Mouse (Mus musculus) right cerebral cortex, postnatal 4 days (tissue): ENCODE measurements around the gene Pspn.

Experiments
- DNase-seq: peaks from one replicate; pipeline ENCODE4 v3.0.0-alpha.2; 2022

Gene Pspn

DNA sequence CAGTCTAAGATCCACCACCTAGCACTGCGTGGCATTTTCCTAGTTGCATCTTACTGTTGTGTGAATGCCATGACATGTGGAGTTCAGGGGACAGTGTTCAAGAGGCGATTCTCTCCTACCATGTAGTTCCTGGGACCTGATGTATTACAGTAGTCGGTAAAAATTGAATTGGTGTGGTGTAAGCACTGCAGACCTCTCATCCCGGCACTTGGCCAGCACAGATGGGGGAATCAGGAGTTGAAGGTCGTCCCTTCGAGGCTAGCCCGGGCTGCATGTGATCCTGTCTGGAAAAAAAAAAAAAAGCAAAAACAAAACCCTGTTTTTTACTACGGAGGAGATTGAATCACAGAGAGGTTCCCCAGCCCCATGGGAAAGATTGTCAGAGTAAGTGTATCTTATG is 4.8 kb downstream of the Pspn start:
- no peak for DNase-seq

DNA sequence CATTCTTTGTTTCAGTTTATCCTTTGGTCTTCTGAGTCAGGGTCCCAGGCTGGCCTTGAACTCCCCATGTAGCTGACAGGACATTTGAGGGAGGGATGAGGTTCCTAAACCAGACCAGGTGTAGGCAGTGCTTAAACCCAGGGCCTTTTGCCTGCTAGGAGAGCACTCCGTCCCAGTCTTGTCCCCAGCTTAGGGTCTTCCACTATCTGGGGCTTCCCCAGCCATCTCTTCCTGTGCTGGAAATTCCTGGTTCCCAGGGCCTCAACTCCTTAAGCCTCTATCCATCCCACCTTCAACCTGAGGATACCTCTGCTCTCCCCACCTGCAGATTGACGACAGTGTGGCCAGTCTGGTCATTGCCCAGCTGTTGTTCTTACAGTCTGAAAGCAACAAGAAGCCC is 8.9 kb downstream of the Pspn start:
- DNase-seq: no peak

DNA sequence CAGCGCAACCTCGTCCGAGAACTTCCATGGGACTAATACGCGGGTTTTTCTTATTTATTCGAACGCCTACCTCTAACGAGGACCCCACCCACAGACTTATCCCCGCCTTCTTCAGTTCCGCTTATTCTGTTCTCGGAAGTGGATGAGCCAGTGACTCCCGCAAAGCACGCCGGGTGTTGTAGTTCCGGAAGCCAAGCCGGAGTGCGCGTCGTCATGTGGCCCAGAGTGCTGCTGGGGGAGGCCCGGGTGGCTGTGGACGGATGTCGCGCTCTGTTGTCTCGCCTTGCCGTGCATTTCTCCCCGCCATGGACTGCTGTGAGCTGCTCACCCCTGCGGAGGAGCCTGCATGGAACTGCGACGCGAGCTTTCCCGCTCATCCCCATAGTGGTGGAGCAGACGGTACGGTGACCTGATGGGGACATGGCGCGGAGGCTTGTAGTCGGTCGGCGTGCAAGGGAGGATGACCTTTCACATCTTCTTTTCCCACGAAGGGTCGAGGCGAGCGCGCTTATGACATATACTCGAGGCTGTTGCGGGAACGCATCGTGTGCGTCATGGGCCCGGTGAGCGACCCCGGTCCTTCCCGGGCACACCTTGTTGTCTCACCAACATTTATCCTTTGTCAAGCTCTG is 9.6 kb downstream of the Pspn start, which contains the start of gene Clpp:
Gene Clpp (plus strand): TSS at position 191 of the 632 bp plus-strand sequence.
- DNase-seq: peak; percentile 86

DNA sequence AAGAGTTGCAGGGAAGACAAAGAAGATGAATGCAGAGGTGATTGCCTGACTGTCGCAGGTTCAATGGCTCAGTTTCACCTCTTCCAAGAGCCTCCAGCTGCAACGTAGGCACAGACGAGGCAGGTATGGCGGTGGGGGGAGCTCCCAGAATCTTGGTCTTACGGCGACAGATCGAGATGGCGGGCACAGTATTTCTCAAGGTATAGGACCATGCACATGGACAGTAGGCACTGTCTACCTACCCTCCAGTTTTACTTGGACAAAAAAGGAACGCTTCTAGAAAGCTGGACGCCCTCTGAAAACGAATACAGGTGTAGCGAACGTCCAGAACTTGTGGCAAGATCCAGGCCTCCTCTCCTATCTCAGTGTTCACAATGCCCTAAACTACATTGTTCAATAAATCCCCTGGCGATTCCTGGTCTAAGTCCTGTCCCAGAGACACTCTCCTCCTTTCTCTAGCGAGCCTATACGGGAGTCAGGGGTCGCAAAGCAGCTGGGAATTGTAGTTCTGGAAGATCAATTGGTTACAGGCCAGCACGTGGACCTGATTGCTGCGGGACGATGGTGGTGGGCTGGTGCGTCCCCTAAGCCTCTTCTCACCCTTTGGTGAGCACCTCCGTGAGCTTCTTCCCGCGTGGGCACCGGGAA is 10.2 kb downstream of the Pspn start:
- peak; percentile 70 for DNase-seq

DNA sequence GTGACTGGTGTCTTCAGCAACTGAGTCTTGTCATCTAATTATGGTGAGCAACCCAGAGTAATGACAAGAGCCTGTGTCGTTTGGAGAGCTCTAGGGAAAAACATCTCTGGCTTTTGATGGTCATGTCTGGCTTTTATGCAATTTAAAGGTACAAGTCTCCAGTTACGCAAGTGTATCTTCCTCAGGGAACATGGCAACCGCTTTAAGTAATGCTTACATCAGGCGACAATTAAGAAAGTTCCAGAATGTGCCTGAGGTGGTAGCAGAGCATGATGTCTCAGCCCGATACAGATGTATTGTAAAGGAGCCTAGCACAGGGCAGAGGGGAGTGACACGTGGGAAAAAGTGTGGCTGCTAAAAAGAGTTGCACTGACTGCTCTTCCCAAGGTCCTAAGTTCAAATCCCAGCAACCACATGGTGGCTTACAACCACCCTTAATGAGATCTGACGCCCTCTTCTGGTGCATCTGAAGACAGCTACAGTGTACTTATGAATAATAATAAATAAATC is 10.8 kb downstream of the Pspn start:
- no peak for DNase-seq

DNA sequence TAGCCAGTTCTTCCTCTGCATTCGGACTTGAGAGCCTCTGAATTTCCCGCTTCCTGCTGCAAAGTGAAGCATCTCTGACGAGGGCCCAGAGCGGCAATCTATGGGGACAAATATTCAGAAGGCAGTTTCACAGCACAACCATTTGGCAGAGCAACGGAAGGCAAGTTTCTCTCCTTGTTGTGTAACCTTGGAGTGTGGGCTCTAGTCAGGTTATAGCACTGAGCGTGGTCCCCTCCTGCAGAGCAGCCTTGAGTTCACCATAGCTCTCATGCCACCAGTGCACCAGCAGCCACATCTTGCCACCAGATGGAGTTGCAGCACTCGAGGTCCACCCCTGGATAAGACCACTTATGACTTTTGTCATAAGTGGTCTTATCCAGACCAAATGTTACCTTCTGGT is 11.4 kb downstream of the Pspn start:
- DNase-seq: no peak

DNA sequence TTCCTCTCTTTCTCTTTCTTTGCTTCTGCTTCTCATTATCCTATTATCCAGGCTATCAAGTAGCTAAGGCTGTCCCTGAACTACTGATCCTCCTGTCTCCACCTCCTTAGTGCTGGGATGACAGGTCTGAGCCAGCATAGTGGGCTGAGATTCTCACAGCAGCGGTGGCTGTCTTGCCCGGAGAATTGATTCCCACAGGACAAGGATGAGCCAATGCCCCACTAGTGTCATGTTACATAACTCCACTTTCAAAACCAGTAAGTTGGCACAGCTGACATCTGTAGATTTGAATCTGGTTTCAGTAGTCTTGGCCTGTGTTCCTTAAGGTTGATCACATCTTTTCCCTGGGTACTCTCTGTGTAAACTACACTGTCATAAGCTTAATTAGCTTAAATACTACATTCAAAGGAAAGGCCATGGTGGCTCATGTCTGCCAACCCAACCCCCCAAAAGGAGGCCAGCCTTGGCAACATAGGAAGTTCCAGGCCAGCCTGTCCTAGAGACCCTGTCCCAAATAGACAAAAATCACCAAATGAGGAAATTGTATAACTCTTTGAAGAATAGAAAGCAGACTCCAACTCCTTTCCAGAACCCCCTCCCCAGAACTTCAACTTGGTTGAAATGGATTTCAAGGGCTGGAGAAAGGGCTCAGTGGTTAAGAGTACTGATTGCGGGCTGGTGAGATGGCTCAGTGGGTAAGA is 13.6 kb downstream of the Pspn start:
- no peak for DNase-seq

DNA sequence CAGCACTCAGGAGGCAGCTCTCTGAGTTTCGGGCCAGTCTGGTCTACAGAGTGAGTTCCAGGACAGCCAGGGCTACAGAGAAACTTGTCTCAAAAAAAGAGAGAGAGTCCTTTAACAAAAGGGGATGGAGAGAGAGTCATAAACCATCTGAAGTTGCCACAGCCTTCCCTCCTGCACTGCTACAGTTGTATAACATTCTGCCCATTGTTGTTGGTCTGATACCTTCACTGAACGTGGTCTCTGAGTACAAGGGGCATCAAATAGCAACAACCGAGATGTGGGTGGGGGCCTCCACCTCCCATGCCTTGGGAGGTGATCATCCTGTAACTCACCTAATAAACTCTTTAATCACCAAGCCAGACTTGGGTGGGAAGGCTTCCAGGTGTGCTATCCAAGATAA is 14.2 kb downstream of the Pspn start:
- DNase-seq: no peak

DNA sequence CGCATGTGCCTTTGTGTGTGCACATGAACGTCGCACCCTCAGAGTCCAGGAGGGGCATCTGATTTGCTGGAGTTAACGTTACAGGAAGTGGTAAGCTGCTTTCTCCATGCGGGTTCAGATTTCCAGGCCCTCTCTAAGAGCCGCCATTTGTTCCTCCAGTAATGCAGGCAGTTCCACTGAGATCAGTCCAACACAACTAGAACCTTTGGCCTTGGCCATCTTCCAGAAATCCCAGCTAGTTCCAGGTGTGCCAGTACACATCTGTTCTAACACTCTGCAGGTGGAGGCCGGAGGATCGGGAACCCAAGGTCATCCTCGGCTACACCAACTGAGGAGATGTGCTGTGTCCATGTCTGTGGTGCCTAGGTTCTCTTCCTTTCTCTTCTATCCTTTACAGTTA is 14.9 kb downstream of the Pspn start:
- DNase-seq: no peak

DNA sequence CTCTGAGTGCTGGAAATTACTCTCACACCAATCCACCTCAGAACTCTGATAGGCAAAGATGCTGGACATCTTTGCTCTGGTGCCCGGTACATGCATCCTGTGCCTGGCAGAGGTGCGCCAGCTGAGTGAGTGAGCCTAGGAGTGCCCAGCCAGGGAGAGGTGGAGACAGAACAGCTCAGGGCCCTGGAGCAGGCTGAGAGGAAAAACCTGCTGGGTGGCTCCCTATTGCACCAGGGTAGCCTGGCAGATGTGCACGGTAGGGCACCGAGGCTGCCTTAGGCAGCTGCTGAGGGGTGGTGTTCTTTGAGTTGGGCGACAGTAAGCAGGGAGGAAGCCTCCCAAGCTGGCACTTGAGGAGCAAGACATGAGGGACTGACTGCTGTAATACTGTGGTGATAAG is 17.8 kb downstream of the Pspn start, which contains the start of gene Acer1:
Gene Acer1 (minus strand): TSS at position 114 of the 400 bp plus-strand sequence.
- DNase-seq: no peak

DNA sequence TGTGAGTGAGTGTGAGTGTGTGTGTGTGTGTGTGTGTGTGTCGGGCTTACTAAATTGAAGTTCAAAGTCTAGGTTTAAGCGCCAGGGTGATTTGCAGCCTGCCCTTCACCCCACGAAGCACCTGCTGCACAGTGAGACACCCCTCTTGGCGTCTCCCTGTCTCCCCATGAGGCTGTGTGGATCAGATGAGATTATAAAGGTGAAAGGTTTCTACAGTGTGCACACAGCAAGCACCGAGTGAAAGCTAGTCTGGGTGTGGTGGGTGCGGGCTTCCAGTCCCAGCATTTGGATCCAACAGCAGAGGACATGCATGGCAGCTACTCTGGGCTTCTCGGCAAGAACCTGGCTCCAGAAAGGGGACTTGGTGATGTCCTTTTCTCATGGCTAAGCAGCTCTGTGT is 18.8 kb downstream of the Pspn start:
- no peak for DNase-seq

DNA sequence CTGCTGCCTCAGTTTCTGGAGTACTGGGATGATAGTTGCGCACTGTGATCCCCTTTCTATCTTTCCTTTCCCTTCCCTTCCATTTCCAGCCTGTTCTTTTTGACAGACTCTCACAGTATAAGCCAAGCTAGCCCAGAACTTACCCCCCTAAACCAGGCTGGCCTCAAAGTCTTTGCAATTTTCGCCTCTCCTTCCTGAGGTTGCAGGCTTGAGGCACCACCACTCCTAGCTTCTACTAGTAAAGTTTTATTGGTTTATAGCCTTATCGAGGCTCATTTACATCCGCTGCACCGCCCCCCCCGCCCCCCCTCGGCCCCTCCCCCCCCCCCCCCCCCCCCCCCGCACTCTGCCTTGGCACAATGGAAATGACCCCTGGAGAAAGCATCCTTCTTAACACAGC is 20.3 kb downstream of the Pspn start:
- DNase-seq: no peak

DNA sequence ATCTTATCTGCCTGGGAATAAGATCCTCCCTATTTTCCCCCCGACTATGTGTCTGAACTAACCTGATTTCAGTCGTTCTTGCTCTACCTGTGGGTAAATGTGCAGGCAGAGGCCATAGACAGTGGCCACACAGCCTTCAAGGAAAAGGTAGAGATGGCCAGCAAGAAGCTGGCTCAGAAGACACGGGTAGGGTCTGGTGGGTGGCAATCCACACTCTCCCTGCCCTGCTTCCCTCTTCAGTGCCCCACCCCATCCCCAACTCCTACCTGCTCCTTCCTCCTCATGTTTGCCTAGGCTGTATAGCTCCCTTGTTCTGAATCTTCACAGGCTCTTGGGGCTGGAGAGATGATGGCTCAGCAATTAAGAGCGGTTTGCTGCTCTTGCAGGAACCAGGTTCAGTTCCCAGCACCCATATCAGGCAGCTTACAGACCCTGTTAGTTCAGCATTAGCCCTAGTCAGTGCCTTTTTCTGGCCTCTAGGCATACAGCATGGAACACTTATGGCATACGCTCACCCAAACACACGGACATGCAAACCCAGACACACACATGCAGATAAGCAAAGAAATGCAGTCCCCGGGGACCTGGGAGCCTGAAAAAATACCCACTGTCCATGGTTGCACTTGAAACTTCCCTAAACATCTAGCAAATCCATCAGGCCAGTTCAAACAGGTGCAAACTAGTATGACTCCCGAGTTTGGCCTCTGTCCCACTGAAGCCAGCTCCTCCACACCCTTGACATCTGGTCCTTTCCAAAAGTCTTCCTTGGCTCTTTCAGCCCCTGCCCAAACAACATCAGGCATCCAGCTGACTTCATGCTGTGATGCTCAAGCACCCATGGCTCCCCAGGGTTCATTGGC is 23.1 kb downstream of the Pspn start:
- DNase-seq: no peak

DNA sequence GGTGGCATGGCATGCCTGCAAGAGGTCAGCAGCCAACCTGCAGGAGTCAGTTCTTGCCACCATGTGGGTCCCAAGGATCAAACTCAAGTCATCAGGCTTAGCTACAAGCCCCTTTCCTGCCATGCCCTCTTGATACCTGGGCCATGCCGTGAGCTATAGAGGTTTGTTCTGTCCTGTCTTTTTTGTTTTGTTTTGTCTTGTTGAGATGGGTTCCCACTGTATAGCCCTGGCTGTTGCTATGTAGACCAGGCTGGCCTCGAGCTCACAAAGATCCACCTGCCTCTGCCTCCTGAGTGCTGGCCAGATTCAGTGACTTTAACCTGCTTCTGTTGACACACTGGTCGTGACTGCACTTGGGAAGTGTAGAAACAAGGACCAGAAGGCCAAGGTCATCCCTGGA is 24.4 kb downstream of the Pspn start:
- DNase-seq: no peak

DNA sequence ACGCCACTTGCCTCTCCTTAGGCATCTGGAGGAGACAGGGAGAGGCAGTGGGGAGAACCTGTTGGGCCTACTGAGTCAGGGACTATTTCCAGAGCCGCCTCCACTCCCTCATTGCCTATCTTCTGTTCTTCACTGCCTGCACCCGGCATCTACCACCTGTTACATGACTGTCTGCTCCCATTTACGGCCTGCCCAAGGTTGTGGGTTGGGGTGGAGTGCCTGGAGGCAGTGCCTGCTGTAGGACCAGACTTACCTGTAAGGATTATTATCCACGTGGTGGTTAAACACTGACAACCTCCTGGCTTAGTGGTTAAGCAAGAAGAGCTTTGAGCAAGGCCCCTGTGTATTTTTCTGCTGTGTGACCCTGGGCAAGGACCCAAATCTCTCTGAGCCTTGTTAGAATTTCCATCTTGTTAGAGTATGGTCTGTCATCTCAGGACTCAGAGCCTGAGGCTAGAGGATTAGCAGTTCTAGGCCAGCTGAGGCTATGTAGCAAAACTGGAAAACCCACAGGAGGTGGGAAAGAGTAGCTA is 25.0 kb downstream of the Pspn start:
- no peak for DNase-seq

DNA sequence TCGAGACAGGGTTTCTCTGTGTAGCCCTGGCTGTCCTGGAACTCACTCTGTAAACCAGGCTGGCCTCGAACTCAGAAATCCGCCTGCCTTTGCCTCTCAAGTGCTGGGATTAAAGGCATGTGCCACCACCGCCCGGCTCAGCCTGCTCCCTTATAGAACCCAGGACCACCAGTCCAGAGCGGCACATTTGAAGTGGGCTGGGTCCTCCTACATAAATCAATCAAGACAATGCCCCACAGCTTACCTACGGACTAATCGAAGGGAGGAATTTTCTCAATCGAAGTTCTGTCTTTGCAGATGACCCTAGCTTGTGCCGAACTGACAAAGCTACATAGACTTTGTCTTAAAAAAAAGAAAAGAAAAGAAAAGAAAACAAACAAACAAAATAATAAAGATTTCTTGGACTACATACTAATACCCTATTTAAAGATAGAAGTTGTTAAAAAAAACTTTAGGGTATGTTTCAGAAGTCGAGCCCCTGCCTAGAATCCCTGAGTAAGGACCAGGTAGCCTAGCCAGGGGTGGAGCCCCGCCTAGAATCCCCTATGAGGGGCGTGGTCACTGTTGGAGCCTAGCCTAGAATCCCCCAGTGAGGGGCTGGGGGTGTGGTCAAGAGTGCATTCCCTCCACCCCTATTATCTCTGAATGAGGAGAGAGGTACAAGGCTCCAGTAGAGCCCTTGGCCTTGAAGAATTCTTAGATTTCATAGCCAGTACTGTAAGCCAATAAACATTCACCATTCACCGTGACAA is 25.7 kb downstream of the Pspn start:
- no peak for DNase-seq

DNA sequence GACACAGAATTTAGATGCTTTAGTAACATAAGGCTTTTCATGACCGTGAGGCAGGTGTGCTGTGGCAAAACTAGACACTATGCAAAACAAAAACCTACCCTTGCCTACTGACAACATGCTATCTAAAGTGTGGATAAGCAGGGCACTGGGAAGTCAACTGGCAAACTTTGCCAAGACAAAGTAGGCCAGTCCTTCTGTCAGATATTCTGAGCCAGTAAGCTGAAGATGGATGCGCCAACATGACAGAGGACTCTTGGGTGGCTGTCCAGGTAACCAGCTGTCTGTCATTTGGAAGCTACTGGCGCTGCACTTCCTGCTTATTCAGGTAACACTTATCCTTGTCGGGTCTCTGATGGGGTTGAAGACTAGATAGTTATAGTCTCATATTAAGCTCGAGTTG is 29.7 kb downstream of the Pspn start:
- no peak for DNase-seq

DNA sequence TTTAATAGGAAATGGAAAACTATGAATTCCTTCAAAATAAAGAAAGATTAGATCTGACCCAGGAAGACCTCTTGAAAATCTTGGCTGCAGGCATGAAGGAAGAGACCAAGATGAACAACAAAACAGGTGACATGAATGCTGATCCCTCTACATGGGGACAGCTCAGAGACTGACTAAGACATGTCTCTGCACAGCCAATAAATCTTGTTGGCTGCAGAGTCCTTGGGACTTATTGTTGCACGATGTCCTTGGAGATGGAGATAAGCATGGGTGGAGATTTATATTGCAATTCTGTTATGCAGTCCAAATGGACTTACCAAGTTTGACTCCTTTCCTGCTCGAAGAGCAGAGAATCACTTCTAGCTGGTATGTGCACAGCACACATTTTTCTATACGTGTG is 30.5 kb downstream of the Pspn start:
- DNase-seq: no peak

DNA sequence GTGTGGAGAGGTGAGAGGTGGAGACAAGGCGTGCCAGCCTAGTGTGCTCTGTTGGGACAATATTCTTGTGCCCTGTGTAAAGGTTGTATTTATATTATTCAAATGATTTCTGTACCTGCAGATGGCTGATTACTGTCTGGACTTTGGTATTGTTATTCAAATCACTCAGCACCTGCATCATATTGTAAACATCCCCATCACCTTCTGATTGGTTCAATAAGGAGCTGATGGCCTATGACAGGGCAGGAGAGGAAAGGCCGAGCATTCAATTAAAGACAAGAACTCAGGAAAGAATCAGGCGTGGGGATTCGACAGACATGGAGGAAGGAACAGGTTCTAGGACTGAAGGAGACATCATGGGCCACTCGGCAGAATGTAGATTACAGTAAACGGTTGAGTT is 36.2 kb downstream of the Pspn start:
- no peak for DNase-seq

DNA sequence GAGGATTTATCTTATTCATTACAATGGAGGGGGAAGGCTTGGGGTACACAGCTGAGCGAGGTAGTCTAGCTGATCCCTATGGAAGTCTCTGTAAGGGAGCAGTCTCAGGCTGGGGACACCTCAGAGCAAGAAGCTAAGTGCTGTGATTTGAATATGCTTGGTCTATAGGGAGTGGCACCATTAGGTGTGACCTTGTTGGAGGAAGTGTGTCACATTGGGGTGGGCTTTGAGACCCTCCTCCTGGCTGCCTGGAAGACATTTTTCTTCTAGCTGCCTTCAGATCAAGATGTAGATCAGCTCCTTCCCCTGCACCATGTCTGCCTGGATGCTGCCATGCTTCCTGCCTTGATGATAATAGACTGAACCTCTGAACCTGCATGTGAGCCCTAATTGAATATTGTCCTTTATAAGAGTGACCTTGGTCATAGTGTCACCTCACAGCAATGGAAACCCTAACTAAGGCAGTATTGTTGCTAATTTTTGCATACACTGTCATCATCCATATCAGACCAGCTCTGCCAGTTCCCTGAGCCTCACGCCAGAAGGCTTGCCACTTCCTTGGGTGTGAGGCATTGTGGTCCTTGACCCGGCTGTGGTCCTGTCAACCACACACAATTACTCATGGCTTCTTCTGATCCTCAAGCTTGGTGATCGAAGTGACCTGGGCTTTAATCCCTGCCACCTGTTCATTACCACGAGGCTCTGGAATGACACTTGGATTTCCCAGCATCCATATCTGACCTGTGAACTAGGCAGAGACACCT is 37.0 kb downstream of the Pspn start:
- no peak for DNase-seq

DNA sequence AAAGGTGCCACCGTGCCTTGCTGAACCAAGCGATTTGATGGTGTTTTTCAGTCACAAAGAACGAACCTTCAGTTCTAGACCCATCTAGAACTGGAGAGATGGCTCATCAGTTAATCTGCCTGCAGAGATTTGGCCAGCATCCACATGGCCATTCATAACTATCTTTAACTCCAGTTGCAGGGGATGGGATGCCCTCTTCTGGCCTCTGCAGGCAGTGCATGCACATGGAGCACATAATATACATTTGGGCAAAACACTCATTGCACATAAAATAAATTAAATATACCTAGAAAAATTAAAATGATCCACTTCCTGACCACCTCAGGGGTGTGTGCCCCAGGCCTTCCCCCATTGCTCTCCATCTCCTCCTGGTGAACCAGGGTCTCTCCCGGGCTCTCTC is 37.9 kb downstream of the Pspn start:
- DNase-seq: no peak
